Mouse (Mus musculus) erythroid progenitor cell, adult 5-6 weeks (primary cell): Measurements from ENCODE around the gene Tarsl2. TPM values are rescaled to one million over a fixed set of nuclear protein-coding genes. Genes with fewer than 3 reads are reported as not detected.

Source experiments
- ATAC-seq: replicated peaks from 2 replicates; pipeline ENCODE4 v1.8.0; 2016; ENCODE audit warnings: moderate number of reproducible peaks, mild to moderate bottlenecking, moderate TSS enrichment, inconsistent platforms; ENCODE audit not compliant: poor library complexity, low FRiP score, severe bottlenecking
- total RNA-seq, 2 experiments: library from RNA; stranded (forward) in 1 of 2; stranded (reverse) in 1 of 2; fragments of 150-400 nt in 1 of 2; fragments of 186-747, 209-891 nt in 1 of 2; gene quantifications; 2 replicates each; pipeline versions ENCODE4 v1.2.3 to v1.2.4; 2015 to 2017; ENCODE audit warnings: low replicate concordance in 2 of 2

Tarsl2 gene
- total RNA-seq (2015; ENCODE audit: low replicate concordance) (21.4 and 27.8 TPM in 2 replicates), total RNA-seq (2017; ENCODE audit: low replicate concordance) (51.6 and 56.6 TPM in 2 replicates)

GRCm38 (mm10) chr7:65644643-65645351, at the start of gene Tarsl2:
TSS of gene Tarsl2 (plus strand) at chr7:65644898.
- peak; percentile 73 for ATAC-seq

GRCm38 (mm10) chr7:65606124-65606523, 38.6 kb upstream of the Tarsl2 start:
- ATAC-seq, result no peak

GRCm38 (mm10) chr7:65607003-65607402, 37.7 kb upstream of the Tarsl2 start:
- no peak for ATAC-seq

- ATAC-seq, result no peak
These were observed 34.5 kb upstream of the Tarsl2 start for GRCm38 (mm10) chr7:65610171-65610570.

- ATAC-seq, result no peak
These were observed 34.0 kb upstream of the Tarsl2 start for GRCm38 (mm10) chr7:65610673-65611072.

GRCm38 (mm10) chr7:65611298-65611697, 33.4 kb upstream of the Tarsl2 start:
- no peak for ATAC-seq

GRCm38 (mm10) chr7:65613723-65614122, 31.0 kb upstream of the Tarsl2 start:
- no peak for ATAC-seq

GRCm38 (mm10) chr7:65618751-65619150, 25.9 kb upstream of the Tarsl2 start:
- no peak for ATAC-seq

- ATAC-seq, result no peak
These were observed 24.0 kb upstream of the Tarsl2 start for GRCm38 (mm10) chr7:65620746-65621145.

GRCm38 (mm10) chr7:65623330-65623729, 21.4 kb upstream of the Tarsl2 start:
- no peak for ATAC-seq

GRCm38 (mm10) chr7:65625528-65625927, 19.2 kb upstream of the Tarsl2 start:
- no peak for ATAC-seq

GRCm38 (mm10) chr7:65629846-65630245, 14.9 kb upstream of the Tarsl2 start:
- ATAC-seq, result 0 out of 2 replicates have a peak, but pooled peaks have one; percentile 12

GRCm38 (mm10) chr7:65630661-65631060, 14.0 kb upstream of the Tarsl2 start:
- no peak for ATAC-seq

- ATAC-seq, result no peak
These were observed 8.9 kb upstream of the Tarsl2 start for GRCm38 (mm10) chr7:65635831-65636230.

GRCm38 (mm10) chr7:65636356-65636880, 8.3 kb upstream of the Tarsl2 start:
- no peak for ATAC-seq

- no peak for ATAC-seq
These were observed 6.4 kb upstream of the Tarsl2 start for GRCm38 (mm10) chr7:65638170-65638770.

- peak; percentile 59 for ATAC-seq
These were observed 4.8 kb upstream of the Tarsl2 start for GRCm38 (mm10) chr7:65639821-65640382.

GRCm38 (mm10) chr7:65640672-65641071, 4.0 kb upstream of the Tarsl2 start:
- peak; percentile 55 for ATAC-seq

- ATAC-seq, result no peak
These were observed 2.1 kb upstream of the Tarsl2 start for GRCm38 (mm10) chr7:65642371-65643304.
